Mouse (Mus musculus) embryo, embryonic 11 days (tissue): ENCODE results near the gene B4gat1.
"Not testable (repeated sequence)": the region's sequence is repeated elsewhere in the genome, so short reads cannot be mapped to it uniquely, and the experiment has no call there.

Source experiments
- DNase-seq: peaks from one replicate; pipeline ENCODE4 v3.0.0-alpha.2; 2015

B4gat1 gene

GRCm38 (mm10) chr19:5086533-5086932, 47.9 kb downstream of the B4gat1 start:
- DNase-seq, result not testable (repeated sequence)

DNA sequence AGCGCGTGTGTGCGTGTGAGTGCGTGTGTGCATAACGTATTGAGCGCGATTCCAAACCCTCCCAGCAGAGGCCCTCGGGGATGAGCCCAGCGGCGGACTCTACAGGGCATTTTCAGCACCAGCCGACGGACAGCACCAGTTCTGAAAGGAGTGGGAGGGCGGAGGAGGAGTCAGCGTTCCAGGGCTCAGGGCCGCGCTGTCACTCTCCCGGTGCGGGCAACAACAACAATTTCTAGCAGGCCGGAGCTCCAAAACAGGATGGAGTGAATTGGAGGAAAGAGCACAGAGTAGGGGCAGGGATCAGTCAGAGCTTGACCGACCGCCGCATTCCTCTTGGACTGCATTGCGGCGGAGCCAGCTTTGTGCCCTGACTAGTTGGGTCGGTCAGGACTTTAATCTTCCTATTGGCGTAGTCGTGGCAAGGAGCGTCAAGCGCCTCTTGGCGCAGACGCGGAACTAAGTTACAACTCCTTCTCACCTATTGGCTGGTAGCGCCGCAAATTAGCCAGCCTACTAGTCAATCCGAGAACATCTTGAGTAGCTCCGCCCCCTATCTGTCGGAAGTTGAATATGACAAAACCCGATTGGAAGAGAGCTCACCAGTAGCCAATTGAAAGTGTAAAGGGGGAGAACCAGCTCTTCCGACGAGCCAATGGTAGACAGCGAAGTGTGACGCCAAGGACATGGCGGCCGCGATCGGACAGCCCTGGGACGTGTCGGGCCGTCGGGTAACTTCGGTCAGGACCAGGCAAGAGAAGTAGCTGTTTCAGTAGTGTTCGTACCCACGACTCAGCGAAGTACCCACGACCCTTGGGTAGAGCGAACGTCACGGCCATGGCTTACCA, 49.5 kb downstream of the B4gat1 start, which contains the start of gene Yif1a:
TSS of gene Yif1a (plus strand) at position 655 of the 845 bp plus-strand sequence.
- peak; percentile 98 for DNase-seq

DNA sequence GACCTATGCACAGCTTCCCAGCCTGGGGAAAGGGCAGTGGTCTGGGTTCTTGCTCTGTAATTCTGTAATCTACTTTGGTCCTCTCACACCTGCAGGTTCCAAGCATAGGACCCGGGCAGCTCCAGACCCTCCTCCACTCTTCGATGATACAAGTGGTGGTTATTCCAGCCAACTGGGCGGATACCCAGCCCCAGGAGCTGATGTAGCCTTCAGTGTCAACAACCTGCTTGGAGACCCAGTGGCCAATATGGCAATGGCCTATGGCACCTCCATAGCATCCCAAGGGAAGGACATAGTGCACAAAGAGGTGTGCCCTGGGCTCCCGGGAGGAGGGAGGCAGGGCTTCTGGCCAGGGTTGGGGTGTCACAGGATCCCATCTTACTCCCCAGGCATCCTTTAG, 50.7 kb downstream of the B4gat1 start:
- no peak for DNase-seq
